Mouse (Mus musculus): ENCODE measurements around the gene Gpr157.

Gpr157 gene

GRCm38 (mm10) chr4:150109636-150110035 is 22.5 kb downstream of the Gpr157 start:
- no peak for DNase-seq (ENCODE audit: low spot score)

- no peak for DNase-seq (ENCODE audit: low spot score)
Measured at GRCm38 (mm10) chr4:150110373-150110772, 23.2 kb downstream of the Gpr157 start.

GRCm38 (mm10) chr4:150112867-150113266 is 25.7 kb downstream of the Gpr157 start:
- no peak for DNase-seq (ENCODE audit: low spot score)

- no peak for DNase-seq (ENCODE audit: low spot score)
Measured at GRCm38 (mm10) chr4:150114505-150115061, 27.4 kb downstream of the Gpr157 start.

GRCm38 (mm10) chr4:150117311-150117710 is 30.1 kb downstream of the Gpr157 start:
- no peak for DNase-seq (ENCODE audit: low spot score)

- no peak for DNase-seq (ENCODE audit: low spot score)
Measured at GRCm38 (mm10) chr4:150118163-150118562, 31.0 kb downstream of the Gpr157 start.

GRCm38 (mm10) chr4:150119055-150119454 is 31.9 kb downstream of the Gpr157 start, which contains the start of gene Slc2a5:
Gene Slc2a5 (plus strand): TSS chr4:150119283.
- no peak for DNase-seq (ENCODE audit: low spot score)

- DNase-seq (ENCODE audit: low spot score): no peak
Measured at GRCm38 (mm10) chr4:150119640-150120039, 32.5 kb downstream of the Gpr157 start.

- DNase-seq (ENCODE audit: low spot score): no peak
Measured at GRCm38 (mm10) chr4:150120173-150120833, 33.1 kb downstream of the Gpr157 start.

GRCm38 (mm10) chr4:150121430-150121829 is 34.3 kb downstream of the Gpr157 start:
- DNase-seq (ENCODE audit: low spot score): no peak

- DNase-seq (ENCODE audit: low spot score): no peak
Measured at GRCm38 (mm10) chr4:150122476-150122875, 35.3 kb downstream of the Gpr157 start.

GRCm38 (mm10) chr4:150126373-150126772 is 39.2 kb downstream of the Gpr157 start:
- DNase-seq (ENCODE audit: low spot score): no peak

- no peak for DNase-seq (ENCODE audit: low spot score)
Measured at GRCm38 (mm10) chr4:150127894-150128293, 40.7 kb downstream of the Gpr157 start.

GRCm38 (mm10) chr4:150128571-150128970 is 41.4 kb downstream of the Gpr157 start:
- no peak for DNase-seq (ENCODE audit: low spot score)

GRCm38 (mm10) chr4:150130661-150131060 is 43.5 kb downstream of the Gpr157 start:
- no peak for DNase-seq (ENCODE audit: low spot score)

GRCm38 (mm10) chr4:150132692-150133271 is 45.6 kb downstream of the Gpr157 start:
- DNase-seq (ENCODE audit: low spot score): no peak

GRCm38 (mm10) chr4:150135254-150135653 is 48.1 kb downstream of the Gpr157 start:
- DNase-seq (ENCODE audit: low spot score): no peak

GRCm38 (mm10) chr4:150136693-150137092 is 49.5 kb downstream of the Gpr157 start:
- DNase-seq (ENCODE audit: low spot score): no peak

GRCm38 (mm10) chr4:150137368-150138083 is 50.4 kb downstream of the Gpr157 start:
- DNase-seq (ENCODE audit: low spot score): no peak

- peak; percentile 67 for DNase-seq (ENCODE audit: low spot score)
Measured at GRCm38 (mm10) chr4:150138084-150138543, 50.9 kb downstream of the Gpr157 start.

GRCm38 (mm10) chr4:150139090-150139489 is 51.9 kb downstream of the Gpr157 start:
- no peak for DNase-seq (ENCODE audit: low spot score)

GRCm38 (mm10) chr4:150140346-150140745 is 53.2 kb downstream of the Gpr157 start:
- no peak for DNase-seq (ENCODE audit: low spot score)

GRCm38 (mm10) chr4:150144242-150144641 is 57.1 kb downstream of the Gpr157 start:
- no peak for DNase-seq (ENCODE audit: low spot score)

Data from ovary, adult 18-20 months (tissue).